Mouse (Mus musculus) small intestine, adult 2 months (tissue): ENCODE measurements at regions not wholly inside any gene's neighbourhood (a gene's known extent, or its start where the extent isn't known, plus 50 kb on each side); places are given as distances from the start of the nearest gene placed in this dataset.

Experiments used
- CTCF ChIP-seq: fragments of 200-500 bp; IDR thresholded peaks from 2 replicates; pipeline ENCODE4 v1.5.1; 2012; ENCODE audit warnings: low read depth, mild to moderate bottlenecking, control low read depth, inconsistent platforms, low read length, moderate library complexity, mixed read lengths; ENCODE audit not compliant: insufficient replicate concordance, insufficient read length; ENCODE audit errors: extremely low read depth
- POLR2A ChIP-seq: fragments of 200-500 bp; IDR thresholded peaks from 2 replicates; pipeline ENCODE4 v1.6.1; 2012; ENCODE audit warnings: low read depth, mild to moderate bottlenecking, control low read depth, inconsistent platforms, low read length, moderate library complexity

- TF ChIP-seq CTCF (no peak), POLR2A (no peak)
Measured at GRCm38 (mm10) chr2:45236168-45236700, 119.0 kb upstream of the Zeb2 start.
